Mouse (Mus musculus) liver, adult 2 months (tissue): ENCODE results near the gene Vgf.

Experiments used
- CTCF ChIP-seq: fragments of 200-500 bp; IDR thresholded peaks from 2 replicates; pipeline ENCODE4 v1.5.1; 2011; ENCODE audit warnings: low read depth, low read length, control low read depth
- POLR2A ChIP-seq: fragments of 200-500 bp; IDR thresholded peaks from 2 replicates; pipeline ENCODE4 v1.6.1; 2011; ENCODE audit warnings: low read length, control low read depth; ENCODE audit not compliant: insufficient read depth; ENCODE audit errors: extremely low read depth

DNA sequence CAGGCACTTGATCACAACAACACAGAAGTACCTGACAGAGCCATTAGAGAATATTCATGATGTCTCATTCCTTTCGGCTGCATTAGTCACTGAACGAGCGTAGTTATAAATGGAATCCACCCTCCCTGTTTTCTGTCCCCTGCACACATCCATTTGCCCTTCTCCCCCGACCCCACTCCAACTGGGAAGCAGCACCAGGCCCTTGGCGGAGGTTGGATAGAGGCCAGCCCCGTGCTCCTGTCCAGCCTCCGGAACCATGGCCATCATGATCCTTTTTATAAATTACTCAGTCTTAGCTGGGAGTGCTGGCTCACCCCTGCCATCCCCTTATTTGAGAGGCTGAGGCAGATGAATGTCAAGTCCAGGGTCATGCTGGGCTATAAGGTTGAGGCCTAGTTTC is 28.1 kb downstream of the Vgf start:
- TF ChIP-seq CTCF = no peak
- TF ChIP-seq POLR2A = no peak
